In genomic region chr2:23067552-23068369, GRCm38 (mm10) we compare ENCODE assay signal across 8 mouse cellular contexts. TPM values are rescaled to one million over a fixed set of nuclear protein-coding genes. Genes with fewer than 3 reads are reported as not detected.
A peak's percentile ranks its signal among the peaks of the same experiment; 100 is the strongest.
DNase-seq lines count a peak whose midpoint lies in the region; ATAC-seq and TF ChIP-seq lines count a peak whose summit lies in the region.

Acbd5 (plus strand) TSS chr2:23068167.

- TF ChIP-seq POLR2A in olfactory bulb, adult 2 months (IDR thresholded peaks at IDR 0.05; ENCODE audit: insufficient read depth, low read depth, low read length): 0 out of 2 replicates have a peak, but pooled peaks have one; percentile 75
- peak; percentile 76 for TF ChIP-seq POLR2A in thymus, adult 2 months (IDR thresholded peaks at IDR 0.05; ENCODE audit: control insufficient read depth, extremely low read depth, insufficient read depth, low read length, poor library complexity)

- peak within 1 kb of the TSS; percentile 78 for H3K4me2 ChIP-seq in forebrain, embryonic 16.5 days (ENCODE audit: low read length)
- peak within 1 kb of the TSS; percentile 98 for H3K4me2 ChIP-seq in lung, embryonic 14.5 days

- peaks cover 9% of the 10 kb centered on the region for H3K36me3 ChIP-seq in G1E (replicated peaks)
- no peaks in the 10 kb centered on the region for H3K36me3 ChIP-seq in forebrain, embryonic 16.5 days (ENCODE audit: control insufficient read depth, insufficient read depth)
- 0 out of 2 replicates have a peak, but pooled peaks cover 5% of the 10 kb centered on the region for H3K36me3 ChIP-seq in lung, embryonic 14.5 days (ENCODE audit: insufficient read depth)
- no peaks in the 10 kb centered on the region for H3K36me3 ChIP-seq in thymus, adult 2 months (ENCODE audit: control insufficient read depth, insufficient read depth, low read length)

- H3K27ac ChIP-seq in forebrain, embryonic 16.5 days (ENCODE audit: low read length): peak within 1 kb of the TSS; percentile 96
- H3K27ac ChIP-seq in layer of hippocampus, adult 2 months: peak within 1 kb of the TSS; percentile 97
- H3K27ac ChIP-seq in lung, embryonic 14.5 days (ENCODE audit: low read depth): peak within 1 kb of the TSS; percentile 96
- H3K27ac ChIP-seq in olfactory bulb, adult 2 months (ENCODE audit: insufficient read depth, low read depth, low read length): peak within 1 kb of the TSS; percentile 96
- H3K27ac ChIP-seq in thymus, adult 2 months (ENCODE audit: control insufficient read depth, insufficient read depth, low read length): peak within 1 kb of the TSS; percentile 87

- no peak for TF ChIP-seq CTCF in G1E (IDR thresholded peaks at IDR 0.05; ENCODE audit: low read depth, low read length)
- 0 out of 2 replicates have a peak, but pooled peaks have one; percentile 21 for TF ChIP-seq CTCF in layer of hippocampus, adult 2 months (conservative IDR thresholded peaks at IDR 0.05)
- no peak for TF ChIP-seq CTCF in lung, embryonic 14.5 days (IDR thresholded peaks at IDR 0.05; ENCODE audit: low read depth)
- no peak for TF ChIP-seq CTCF in olfactory bulb, adult 2 months (IDR thresholded peaks at IDR 0.05; ENCODE audit: insufficient read depth, low read depth, low read length)
- no peak for TF ChIP-seq CTCF in thymus, adult 2 months (IDR thresholded peaks at IDR 0.05; ENCODE audit: borderline replicate concordance, control insufficient read depth, extremely low read depth, insufficient read depth, low read length, poor library complexity)

- peak within 1 kb of the TSS; percentile 86 for H3K4me3 ChIP-seq in G1E (ENCODE audit: low read depth, low read length)
- H3K4me3 ChIP-seq in forebrain, embryonic 16.5 days (replicated peaks; ENCODE audit: low read length): peak within 1 kb of the TSS; percentile 93
- peak within 1 kb of the TSS; percentile 74 for H3K4me3 ChIP-seq in layer of hippocampus, adult 2 months
- H3K4me3 ChIP-seq in lung, embryonic 14.5 days (ENCODE audit: low read depth, low read length): peak within 1 kb of the TSS; percentile 66
- H3K4me3 ChIP-seq in olfactory bulb, adult 2 months (ENCODE audit: insufficient read depth, low read depth, low read length): peak within 1 kb of the TSS; percentile 79
- H3K4me3 ChIP-seq in thymus, adult 2 months (ENCODE audit: control insufficient read depth, insufficient read depth, low read length): peak within 1 kb of the TSS; percentile 86

- peak; percentile 92 for ATAC-seq in G1E (ENCODE audit: extremely low read depth, insufficient number of reproducible peaks, low FRiP score, poor library complexity, severe bottlenecking)
- peak; percentile 97 for ATAC-seq in forebrain, embryonic 16.5 days
- ATAC-seq in lung, embryonic 14.5 days (ENCODE audit: insufficient read depth): peak; percentile 96

- 2% methylated on average over 34 of the region's 34 CpGs for WGBS in forebrain, embryonic 16.5 days
- WGBS in lung, embryonic 14.5 days: 2% methylated on average over 34 of the region's 34 CpGs
- WGBS in olfactory bulb, adult 2 months: 3% methylated on average over 34 of the region's 34 CpGs
- 4% methylated on average over 34 of the region's 34 CpGs for WGBS in thymus, adult 2 months

- intact Hi-C loops in heart, postnatal 36 days (cut with DNase I): loop anchor here (1.0 to 2.0 kb wide), 2 partner anchors 27 to 89 kb away; partner anchors contain the start of genes Abi1, Mastl and Yme1l1

- no peaks in the 10 kb centered on the region for H3K9me3 ChIP-seq in G1E (replicated peaks)
- no peaks in the 10 kb centered on the region for H3K9me3 ChIP-seq in forebrain, embryonic 16.5 days (ENCODE audit: control insufficient read depth, low read length)
- no peaks in the 10 kb centered on the region for H3K9me3 ChIP-seq in lung, embryonic 14.5 days (ENCODE audit: low read depth, low read length)

- H3K9ac ChIP-seq in forebrain, embryonic 16.5 days (replicated peaks; ENCODE audit: low read depth, low read length): peak within 1 kb of the TSS; percentile 96
- H3K9ac ChIP-seq in lung, embryonic 14.5 days: peak within 1 kb of the TSS; percentile 82

- DNase-seq in G1E (ENCODE audit: low spot score): peak; percentile 76
- DNase-seq in cerebellum, adult 18-20 months: peak; percentile 93 to 99
- DNase-seq in heart, postnatal 36 days: peak; percentile 91 to 92
- DNase-seq in layer of hippocampus, adult 2 months (ENCODE audit: low spot score in 2 of 2): peak; percentile 95 to 97
- peak; percentile 98 for DNase-seq in lung, embryonic 14.5 days
- peak; percentile 96 for DNase-seq in thymus, adult 2 months

- H3K4me1 ChIP-seq in G1E (ENCODE audit: insufficient read depth, low read depth, low read length): peaks cover 24% of the 10 kb centered on the region
- peaks cover 10% of the 10 kb centered on the region for H3K4me1 ChIP-seq in forebrain, embryonic 16.5 days (replicated peaks; ENCODE audit: control insufficient read depth, insufficient read depth, low read length)
- H3K4me1 ChIP-seq in lung, embryonic 14.5 days (ENCODE audit: insufficient read depth): no peaks in the 10 kb centered on the region
- H3K4me1 ChIP-seq in olfactory bulb, adult 2 months (ENCODE audit: control insufficient read depth, insufficient read depth, low read length): peaks cover 4% of the 10 kb centered on the region; the same call in 1 of the 2 replicates
- no peaks in the 10 kb centered on the region for H3K4me1 ChIP-seq in thymus, adult 2 months (replicated peaks; ENCODE audit: control insufficient read depth, insufficient read depth, low read length)

- no peaks in the 10 kb centered on the region for H3K27me3 ChIP-seq in G1E (ENCODE audit: insufficient read depth, low read length)
- H3K27me3 ChIP-seq in forebrain, embryonic 16.5 days (replicated peaks; ENCODE audit: control insufficient read depth, insufficient read depth, low read length): no peaks in the 10 kb centered on the region
- H3K27me3 ChIP-seq in lung, embryonic 14.5 days (ENCODE audit: insufficient read depth, low read length): no peaks in the 10 kb centered on the region
- no peaks in the 10 kb centered on the region for H3K27me3 ChIP-seq in thymus, adult 2 months (ENCODE audit: control insufficient read depth, insufficient read depth, low read length)

RNA-seq across cellular contexts. Expression of gene Acbd5, which starts in this region (rescaled TPM):
- total RNA-seq in G1E (2014; fragmentation: Nextera tagmentation) (17.2 and 21.5 TPM in 2 replicates), G1E (2017) (17.9 and 25.1 TPM in 2 replicates)
- polyA plus RNA-seq in G1E (2012): 3.9 and 5.2 TPM in 2 replicates
- polyA plus RNA-seq in forebrain, embryonic 16.5 days (2015; fragmentation: Nextera tagmentation; extraction: Ambion mirVana): 81.7 and 83.2 TPM in 2 replicates
- total RNA-seq in heart, postnatal 36 days (2021): 10 to 100 TPM; 24.8 to 25.4 TPM
- 10 to 100 TPM; 78.9 to 85.4 TPM for total RNA-seq in layer of hippocampus, adult 2 months (2021)
- polyA plus RNA-seq in lung, embryonic 14.5 days (2014; fragmentation: Nextera tagmentation; extraction: Ambion mirVana): 21.2 and 24.6 TPM in 2 replicates
- polyA plus RNA-seq in olfactory bulb, adult 2 months (2012; ENCODE audit: insufficient read depth, insufficient read length, low replicate concordance, missing spikeins): not detected in 2 replicates
- 8.8 and 11.5 TPM in 2 replicates for polyA plus RNA-seq in thymus, adult 2 months (2012; rRNA removed)

Comparison
In these comparisons a context has a peak if more than half of its experiments do, and no peak if none do; other contexts are left out.
1. Peak in every context shown above with its lines: DNase-seq, ATAC-seq, H3K4me3 ChIP-seq and H3K27ac ChIP-seq.